Mouse (Mus musculus) spleen, adult 2 months (tissue): ENCODE results near the gene Ptpa.

Experiments
- CTCF ChIP-seq: fragments of 200-500 bp; IDR thresholded peaks from 2 replicates; pipeline ENCODE4 v1.5.1; 2011; ENCODE audit warnings: mild to moderate bottlenecking, inconsistent platforms; ENCODE audit not compliant: insufficient read depth, insufficient read length, insufficient replicate concordance; ENCODE audit errors: extremely low read depth
- POLR2A ChIP-seq: fragments of 200-500 bp; IDR thresholded peaks from 2 replicates; pipeline ENCODE4 v1.6.1; 2011; ENCODE audit warnings: low read depth, low read length, inconsistent platforms

DNA sequence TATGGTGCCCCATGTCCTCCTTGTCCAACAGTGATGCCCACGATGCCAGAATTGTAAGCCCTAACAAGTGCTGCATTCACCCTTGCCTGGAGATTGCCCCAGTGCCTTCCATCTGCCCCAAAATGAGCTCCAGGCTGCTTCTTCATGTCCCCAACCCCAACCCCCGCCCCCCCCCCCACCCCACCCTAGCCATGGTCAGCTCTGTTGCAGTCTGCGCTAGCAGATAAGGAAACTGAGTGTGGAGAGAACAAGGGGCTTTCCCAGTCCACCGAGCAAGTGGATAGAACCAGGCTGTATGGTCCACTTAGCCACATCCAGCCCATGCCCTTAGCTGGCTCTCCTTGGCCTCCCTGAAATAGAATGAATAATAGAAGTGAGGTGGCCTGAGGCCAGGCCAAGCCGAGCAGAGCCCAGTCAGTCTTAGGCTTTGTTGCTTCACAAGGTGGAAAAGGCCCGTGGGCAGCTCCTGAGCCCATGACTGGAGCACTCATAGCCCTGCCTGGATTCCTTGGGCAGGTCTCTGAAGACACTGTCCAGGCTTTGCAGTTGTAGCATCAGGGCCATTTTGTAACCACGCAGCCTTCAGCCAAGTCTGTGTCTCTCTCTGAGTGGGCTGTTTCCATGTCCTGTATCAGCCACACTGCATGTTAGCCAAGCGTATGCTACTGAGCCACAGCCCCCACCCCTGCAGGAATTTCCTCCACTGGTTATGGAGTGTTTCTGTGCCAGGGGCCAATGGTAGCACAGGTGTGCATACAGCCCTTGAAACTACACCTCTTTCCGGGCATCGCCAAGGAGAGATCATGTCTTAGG lies 35.1 kb upstream of the Ptpa start:
- TF ChIP-seq POLR2A = no peak
- TF ChIP-seq CTCF = no peak
